Mouse (Mus musculus) cerebral cortex, adult 2 months (tissue): ENCODE data around the gene Gnb1l.

Experiments
- WGBS: fragments of 180-500 bp; shearing (Covaris S2); methylation state at CpG from one replicate; pipeline ENCODE4 v1.1.7; 2018; 5-methylcytosine and 5-hydroxymethylcytosine counted together

Gnb1l gene

DNA sequence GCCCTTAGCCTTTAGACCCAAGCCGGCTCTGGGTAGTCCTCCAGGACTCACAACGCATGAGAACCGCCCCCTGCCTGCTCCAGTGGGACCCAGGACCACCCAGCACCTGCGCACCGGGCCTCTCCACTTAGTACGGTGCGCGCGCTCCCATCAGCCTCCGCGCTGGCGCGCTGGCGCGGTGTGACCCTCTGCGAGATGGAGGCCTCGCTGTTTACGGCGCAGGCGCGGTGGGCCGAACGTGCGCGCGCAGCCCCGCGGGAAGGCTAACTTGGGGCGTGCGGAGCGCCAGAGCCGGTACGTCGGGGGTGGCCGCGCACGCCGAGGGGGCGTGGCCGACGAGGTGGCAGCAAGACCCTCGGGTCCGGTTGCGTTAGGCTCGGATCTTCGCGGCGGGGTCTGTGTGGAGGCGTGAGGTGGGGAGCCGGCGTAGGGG is at the start of gene Gnb1l, which contains the start of gene Rtl10:
Gnb1l (plus strand) TSS at position 156 of the 433 bp plus-strand sequence.
Rtl10 (plus strand) TSS at position 344 of the 433 bp plus-strand sequence.
- WGBS: under 1% methylated on average over 51 of the region's 51 CpGs

DNA sequence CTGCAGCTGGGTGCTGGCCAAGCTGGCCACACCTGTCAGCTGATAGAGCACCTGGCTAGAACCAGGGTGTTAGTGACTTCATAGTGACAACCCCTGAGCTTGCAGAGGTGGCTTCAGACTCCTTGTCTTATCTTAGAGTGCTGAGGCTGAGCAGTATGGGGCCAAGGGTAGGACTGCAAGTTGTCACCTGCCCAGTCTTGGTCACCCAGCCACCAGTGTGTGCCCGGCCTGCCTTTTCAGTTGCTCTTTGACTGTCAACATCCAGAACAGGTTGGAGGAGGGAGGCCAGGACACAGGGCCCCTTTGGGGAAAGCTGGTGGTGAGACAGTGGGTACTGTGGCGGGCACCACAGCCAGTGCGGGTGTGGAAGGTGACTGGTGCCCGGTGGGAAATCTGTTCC is 49.5 kb upstream of the Gnb1l start:
- 92% methylated on average over 4 of the region's 4 CpGs for WGBS

DNA sequence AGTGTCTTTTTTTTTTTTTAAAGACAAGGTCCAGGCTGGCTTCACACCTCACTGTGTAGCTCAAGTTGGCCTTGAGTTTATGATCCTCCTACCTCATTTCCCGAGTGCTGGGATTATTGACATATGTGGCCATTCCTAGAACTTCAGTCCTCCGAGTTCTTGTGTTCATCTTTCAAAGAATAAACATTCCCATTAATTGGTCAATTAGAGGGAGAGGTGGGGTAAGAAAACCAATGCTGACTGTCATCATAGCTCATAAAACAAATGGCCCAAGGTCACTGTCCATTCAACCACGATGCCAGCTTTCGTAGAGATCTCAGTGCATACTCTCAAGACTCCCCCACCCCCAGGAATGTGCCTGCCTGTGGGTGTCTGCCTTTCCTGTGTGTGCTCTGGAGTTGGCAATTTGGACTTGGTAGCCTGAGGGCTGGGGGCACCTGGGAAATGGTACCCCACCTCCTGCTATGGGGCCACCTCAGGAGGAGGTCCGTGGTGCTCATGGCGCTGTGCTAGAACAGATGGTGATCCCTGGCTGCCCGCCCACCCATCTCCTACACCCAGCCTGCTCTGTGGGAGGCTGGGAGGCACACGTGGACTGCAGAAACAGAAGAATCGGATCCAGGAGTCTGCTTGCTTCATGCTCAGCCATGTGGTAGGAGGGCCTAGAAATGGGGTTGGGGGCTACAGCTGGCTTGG is 46.9 kb upstream of the Gnb1l start:
- 46% methylated on average over 9 of the region's 9 CpGs for WGBS

DNA sequence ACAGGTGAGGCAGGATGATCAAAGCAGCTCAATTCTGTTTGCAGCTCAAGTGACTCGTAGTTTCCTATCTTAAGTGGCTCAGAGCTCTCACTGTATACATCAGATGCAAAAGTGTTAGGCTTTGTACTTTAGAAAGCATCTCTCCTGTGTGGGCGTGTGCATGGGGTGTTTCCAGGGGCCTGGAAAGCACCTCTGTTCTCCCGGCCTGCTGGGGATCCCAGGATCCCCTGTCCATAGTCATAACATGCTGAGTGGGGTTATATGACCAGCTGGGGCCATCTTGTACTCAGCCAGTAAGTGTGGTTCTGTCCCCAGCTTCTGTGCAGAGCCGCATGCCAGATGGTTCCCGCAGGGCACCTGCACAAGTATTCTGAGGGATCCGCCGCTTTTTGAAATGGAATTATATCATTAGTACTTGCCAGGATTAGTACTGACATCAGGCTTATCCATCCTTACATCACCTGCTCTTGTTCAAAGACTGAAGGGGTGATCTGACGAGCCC is 46.1 kb upstream of the Gnb1l start:
- 48% methylated on average over 8 of the region's 8 CpGs for WGBS

DNA sequence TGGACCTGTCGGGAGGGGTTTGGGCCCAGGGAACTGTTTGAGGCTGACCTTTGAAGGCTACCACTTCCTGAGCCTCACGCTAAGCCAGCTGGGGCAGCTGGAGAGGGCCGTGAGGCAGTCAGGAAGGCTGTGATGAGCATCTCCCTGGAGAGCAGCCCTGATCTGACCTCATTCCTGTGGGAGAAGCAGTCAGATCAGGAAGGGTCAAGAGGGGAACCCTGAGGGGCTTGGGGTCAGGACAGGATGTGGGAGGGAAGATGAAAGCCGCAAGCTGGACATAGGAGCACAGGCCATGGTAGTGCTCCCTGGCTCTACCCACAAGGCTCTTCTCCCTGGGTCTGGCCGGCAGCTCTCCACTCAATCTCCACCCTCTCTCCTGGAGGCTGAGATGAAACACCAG is 44.7 kb upstream of the Gnb1l start:
- 73% methylated on average over 5 of the region's 5 CpGs for WGBS

DNA sequence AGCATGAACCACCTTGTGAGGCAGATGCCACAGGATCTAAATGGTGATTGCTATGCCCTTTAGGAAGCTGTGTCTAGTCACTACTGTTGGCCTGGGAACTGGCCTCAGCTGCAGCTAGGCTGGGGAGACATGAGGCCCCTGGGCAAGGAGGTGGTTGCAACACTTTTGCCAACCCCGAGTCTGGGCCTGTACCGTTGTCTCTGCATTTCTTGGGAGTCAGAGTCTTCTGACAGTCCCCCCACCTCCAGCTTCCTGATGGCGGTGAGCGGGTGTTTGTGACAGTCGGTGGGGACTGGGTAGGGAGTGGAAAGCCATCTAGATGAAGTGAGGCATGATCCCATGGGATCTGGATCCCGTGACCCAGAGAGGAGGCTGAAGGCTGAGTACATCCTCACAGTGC is 43.1 kb upstream of the Gnb1l start:
- 85% methylated on average over 6 of the region's 6 CpGs for WGBS

DNA sequence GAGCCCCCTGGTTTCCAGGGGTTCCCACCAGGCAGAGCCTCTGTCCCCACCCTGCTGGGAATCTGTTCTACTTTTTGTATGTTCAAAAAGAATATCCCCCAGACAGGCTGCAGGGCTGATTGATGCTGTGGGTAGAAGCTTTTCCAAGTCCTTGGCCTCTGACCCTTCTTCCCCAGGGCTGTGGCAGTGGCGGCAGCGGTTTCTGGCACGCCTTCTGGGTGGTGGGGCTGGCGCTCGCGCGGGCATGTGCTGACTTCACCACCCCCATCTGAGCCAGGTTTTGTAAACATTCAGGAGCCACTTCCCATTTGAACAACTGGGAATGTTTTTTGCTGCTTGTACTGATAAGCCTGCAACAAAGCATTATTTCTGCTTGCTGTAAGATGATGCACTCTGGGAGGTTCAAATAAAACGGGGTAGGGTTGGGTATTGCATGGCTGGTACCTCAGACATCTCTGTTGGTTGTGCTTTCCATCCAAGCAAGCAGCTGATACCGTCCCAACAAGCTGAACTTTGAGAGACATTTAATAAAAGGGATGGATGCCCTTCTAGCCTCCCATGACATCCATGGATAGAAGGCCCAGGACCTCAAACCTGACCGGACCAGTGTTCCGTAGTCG is 39.1 kb upstream of the Gnb1l start:
- WGBS: 60% methylated on average over 12 of the region's 12 CpGs

DNA sequence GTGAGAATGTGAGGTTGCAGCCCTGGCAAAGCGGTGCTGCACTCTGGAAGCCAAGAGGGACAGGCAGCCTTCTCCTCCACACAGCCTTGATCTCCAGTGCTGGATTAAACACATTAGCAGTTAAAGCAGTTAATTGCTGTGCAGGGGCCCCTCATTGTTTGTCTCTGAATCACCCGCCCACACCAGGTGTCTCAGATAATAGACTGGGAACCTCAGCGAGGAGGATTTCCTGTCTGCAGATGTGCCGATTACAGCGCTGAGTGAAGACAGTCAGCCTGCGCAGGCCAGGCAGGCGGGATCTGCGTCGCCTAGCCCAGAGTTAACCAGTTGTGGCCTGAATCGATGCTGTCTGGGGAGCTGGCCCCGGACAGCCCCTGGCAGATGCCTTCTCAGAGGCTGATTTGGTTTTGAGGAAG is 38.5 kb upstream of the Gnb1l start:
- 49% methylated on average over 11 of the region's 11 CpGs for WGBS

DNA sequence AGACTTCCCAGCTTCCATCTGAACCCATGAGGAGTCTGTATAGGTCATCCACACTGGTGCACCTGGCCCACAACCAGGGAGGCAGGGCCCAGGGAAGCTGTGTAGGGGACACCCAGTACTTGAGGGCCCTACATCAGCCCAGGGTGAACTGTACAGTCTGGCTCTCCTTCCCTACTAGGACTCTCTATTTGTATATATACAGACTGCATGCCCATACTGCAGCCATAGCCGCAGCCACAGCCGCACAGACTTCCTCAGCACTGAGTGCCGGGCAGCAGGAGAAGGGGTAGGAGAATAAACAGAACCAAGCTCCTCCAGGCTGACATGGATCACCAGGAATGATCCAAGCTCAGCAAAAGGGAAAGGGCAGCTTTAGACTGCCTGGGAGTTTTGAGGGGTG is 37.7 kb upstream of the Gnb1l start:
- WGBS: 97% methylated on average over 3 of the region's 3 CpGs

DNA sequence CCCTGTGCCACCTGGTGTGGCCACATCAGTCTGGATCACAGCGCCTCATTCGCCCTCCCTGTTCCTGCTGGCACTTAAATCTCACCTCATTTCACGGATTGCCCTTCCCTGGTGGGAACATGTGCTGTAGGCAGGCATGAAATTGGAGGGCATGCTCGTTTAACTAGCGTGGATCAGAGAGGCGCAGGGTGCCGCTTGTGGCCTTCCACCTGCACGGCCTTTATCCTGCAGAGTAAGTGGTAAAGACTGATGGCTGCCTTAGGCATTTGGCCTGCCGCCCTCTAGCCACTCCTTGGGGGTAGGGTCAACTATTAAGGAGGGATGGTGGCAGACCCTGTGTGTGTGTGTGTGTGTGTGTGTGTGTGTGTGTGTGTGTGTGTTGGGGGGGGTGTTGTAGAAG is 36.5 kb upstream of the Gnb1l start:
- 90% methylated on average over 9 of the region's 9 CpGs for WGBS

DNA sequence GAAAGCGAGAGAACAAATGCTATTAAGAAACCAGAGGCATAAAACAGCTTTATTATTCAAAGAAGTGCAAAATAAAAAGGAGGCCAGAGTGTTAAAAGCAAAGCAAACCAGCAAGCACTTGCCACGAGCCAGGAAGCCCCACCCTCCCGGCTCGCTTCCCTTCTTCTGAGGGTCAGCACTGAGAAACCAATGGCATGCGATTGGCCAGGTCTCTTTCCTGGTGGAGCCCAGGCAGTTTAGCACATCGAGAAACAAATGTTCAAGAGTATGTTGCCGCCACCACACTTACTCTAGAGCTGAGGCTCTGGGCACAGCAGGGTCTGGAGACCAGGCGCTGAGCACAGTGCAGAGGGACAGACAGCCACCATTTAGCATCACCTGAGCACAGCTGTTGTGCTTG is 35.9 kb upstream of the Gnb1l start:
- WGBS: 73% methylated on average over 8 of the region's 8 CpGs

DNA sequence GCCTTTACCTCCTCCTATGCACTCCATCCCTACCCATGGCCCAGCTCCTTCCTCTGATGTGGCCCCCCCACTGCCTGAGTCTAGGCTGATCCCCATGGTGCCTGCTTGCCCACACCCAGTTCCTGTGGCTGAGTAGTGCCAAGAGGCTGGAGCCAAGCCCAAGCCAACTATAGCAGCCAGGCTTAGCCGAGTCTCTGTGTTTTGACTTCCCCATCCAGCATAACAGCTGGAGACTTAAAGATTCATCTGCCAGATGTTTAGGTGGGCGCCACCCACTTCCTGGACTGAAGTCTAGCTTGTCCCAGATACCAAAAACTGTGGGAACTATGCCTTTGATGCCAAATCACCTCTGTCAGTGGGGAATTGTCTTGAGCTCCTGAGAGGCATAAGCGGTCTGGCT is 34.2 kb upstream of the Gnb1l start:
- 48% methylated on average over 3 of the region's 3 CpGs for WGBS

DNA sequence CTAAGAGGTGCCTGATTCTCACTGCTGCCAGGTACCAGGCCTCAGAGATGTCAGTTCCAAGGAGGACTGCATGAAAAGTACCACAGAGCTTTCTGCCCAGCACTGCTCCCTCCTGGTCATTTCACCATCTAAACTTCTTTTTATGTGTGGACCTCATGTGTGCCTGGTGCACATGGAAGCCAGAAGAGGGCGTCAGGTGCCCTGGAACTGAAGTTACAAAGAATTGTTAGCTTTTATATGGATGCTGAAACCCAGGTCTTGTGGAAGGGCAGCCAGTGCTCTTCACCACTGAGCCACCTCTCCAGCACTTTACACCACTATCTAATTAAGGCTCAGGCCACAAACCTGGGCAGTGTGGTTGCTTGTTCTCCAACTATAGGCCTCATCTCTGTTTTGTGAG is 27.7 kb upstream of the Gnb1l start:
- WGBS: 45% methylated on average over 1 of the region's 1 CpGs

DNA sequence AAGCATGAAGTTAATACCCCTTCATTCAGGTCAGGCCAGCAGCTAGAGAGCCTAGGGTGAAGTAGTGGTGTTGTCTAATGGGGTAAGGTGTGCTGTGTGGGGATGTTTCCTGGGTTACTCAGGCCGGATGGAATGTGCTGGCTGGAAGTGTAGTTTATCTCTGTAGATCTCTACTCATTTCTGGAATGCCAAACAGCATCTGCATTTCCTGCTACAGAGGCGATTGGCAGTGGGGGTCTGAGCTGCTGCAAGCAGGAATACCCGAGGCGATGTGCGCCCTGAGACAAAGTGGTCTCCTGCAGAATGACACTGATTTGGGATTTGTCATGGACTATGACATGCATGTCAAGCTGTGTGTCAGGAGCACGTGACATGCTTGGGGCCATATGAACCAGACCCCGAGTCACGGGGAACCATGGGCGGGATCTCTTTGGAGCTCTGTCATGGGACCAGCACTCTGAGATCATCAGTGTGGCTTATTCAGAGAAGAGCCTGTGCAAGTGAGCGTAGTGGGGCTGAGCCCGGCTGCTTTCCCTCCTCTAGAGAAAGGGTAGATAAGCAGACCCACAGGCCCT is 27.0 kb upstream of the Gnb1l start:
- 88% methylated on average over 11 of the region's 11 CpGs for WGBS

DNA sequence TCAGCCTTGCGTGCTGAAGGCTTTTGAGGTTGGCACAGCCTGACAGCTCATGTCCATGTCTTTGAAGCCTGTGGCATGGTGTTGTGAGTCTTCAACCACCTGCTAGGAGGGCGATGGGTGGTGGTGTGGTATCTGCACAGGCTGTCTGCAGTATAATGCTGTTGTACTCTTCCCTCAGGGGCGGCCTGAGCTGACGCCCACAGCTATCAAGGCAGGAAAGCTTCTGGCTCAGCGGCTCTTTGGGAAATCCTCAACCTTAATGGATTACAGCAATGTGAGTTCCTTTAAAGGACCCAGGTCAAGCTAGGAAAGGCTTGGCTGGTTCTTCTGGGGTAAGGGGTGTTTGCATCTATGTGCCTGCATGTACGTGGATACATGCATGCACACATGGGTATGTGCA is 26.5 kb upstream of the Gnb1l start:
- 92% methylated on average over 6 of the region's 6 CpGs for WGBS

DNA sequence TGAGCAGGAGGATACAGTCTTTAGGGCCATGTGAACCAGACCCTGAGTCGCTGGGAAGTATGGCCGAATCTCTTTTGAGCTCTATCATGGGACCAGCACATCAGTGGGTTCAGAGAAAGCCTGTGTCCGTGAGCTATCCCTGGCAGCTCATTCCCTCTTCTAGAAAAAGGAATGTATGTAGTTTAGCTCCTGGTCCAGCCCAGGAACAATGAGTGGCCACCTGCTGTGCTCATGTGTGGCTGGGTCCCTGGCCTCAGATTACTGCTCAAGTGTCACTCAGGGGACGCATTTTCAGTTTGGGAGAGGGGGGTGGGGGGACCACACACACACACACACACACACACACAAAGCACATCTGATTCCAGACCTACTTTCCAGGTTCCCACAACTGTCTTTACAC is 26.1 kb upstream of the Gnb1l start:
- 90% methylated on average over 4 of the region's 4 CpGs for WGBS

DNA sequence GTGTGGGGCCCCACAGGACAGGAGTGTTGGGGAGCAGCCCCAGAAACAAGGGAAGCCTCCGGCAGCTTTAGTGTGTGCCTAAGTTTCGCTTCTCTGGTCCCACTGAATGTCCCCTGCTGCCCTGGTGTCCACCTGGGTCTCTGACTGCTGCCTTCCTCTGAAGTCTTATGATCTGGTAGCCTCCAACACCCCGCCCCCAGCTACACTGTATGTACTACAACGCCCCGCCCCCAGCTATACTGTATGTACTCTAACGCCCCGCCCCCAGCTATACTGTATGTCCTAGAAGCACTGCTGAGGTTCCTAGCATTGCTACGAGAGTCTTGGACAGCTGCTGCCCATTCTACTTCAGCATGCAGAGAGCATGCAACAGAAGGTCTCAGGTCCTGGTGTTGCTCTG is 25.5 kb upstream of the Gnb1l start:
- WGBS: 93% methylated on average over 8 of the region's 8 CpGs

DNA sequence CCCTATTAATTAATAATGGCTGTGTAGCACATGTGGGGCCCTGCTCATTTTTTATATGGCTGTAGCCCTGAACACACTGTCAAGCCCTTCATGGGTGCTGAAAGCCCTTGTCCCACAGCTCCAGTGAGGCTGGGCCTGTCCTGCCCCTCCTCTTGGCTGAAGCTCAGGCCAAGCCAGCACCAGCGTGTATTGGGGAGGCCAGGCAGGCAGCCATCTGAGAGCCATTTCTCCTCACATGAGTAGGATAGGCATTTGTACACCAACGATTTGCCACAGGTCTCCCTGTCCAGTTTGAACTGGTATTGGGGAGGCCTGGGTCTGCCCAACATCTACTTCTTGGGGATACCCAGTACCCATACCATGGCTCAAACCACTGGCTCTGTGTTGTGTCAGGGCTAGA is 24.5 kb upstream of the Gnb1l start:
- WGBS: 78% methylated on average over 2 of the region's 2 CpGs

DNA sequence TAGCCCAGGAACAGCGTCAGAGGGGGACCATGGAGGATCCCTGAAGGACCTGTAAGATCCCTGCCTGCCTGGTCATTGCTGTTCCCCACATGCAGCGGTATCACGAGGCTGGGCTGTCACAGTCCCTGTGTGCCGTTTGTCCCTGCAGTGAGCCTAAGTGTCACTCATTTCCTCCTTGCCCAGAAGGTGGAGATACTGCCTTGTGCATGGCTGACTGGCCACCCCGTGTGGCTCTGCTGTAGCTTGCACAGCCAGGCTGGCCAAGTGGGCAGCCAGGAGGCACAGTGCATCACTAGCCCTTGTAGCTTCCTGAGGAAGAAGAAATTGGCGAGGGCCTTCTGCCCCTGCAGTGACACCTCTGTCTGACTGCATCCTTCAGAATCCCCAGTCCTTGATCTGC is 20.5 kb upstream of the Gnb1l start:
- WGBS: 72% methylated on average over 6 of the region's 6 CpGs

DNA sequence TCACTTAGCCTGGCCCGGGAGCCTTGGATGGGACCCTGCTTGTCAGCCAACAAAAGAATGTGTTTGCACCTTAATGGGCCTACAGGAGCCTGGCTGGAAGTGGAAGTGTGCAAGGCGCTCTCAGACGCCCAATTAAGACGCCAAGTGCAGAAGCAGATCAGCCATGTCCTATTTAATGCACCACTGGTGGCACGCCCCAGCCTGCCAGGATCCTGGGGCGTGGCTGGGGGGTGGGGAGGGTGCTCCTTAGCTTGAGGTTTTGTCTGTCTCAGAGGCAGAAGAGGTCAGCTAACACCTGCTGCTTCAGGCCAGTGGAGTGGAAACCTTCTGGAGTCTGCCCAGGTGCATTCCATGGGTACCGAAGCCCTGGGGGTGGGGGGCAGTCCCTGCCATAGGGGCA is 18.8 kb upstream of the Gnb1l start:
- 71% methylated on average over 7 of the region's 7 CpGs for WGBS

DNA sequence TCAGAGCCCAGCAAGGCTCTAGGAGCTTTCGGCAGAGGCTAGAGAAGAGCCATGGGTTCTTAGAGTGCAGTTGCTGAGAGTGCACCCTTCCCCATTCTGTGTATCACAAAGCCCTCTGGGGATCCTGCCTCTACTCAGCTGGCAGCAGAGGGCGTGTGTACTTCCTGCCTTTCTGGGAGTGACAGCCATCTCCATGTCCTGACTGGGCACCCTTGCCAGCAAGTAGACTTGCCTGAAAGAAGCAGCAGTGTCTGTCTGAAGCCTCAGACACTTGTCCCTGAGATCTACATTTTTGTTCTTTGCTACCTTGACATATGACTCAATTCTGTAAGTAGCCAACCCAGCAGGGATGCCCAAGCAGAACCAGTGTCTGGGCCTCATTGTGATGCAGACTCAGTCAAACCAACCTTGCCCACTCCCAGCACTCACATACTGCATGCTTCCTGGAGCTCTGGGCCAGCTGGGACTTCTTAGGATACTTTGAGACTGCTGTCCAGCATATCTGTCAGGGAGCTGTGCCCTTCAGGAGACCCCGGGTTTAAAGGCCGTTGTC is 17.5 kb upstream of the Gnb1l start:
- WGBS: 70% methylated on average over 4 of the region's 4 CpGs

DNA sequence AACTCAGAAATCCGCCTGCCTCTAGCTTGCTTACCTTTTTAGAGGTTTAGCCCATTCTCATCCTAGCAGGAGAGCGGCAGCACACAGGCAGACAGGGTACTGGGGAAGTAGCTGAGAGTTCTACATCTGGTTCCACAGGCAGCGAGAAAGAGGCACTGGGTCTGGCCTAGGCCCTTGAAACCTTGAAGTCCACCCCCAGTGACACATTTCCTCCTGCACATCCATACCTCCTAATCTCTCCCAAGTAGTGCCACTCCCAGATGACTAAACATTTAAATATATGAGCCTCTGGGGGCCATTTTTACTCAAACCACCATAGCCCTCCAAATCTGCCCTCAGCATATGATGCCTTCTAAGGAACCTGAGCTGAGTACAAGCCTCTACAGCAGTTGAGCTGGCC is 16.1 kb upstream of the Gnb1l start:
- WGBS: 96% methylated on average over 3 of the region's 3 CpGs

DNA sequence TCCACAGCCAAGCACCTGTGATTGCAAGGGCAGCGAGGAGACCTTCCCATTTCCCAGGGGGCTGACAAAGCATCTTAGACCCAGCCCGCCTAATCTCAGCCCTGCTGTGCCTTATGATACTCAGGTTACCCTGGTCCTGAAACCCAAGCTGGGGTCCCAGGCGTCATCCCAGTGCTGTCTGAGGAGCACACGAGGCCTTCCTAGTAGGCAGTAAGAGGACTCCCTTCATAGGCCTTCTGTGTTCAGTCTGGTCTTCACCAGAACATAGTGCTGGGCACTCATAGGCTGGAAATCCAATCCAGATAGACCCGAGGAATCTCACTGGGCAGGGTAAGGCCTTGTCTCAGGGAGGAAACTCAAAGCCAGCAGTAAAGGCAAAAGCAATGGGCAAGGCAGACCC is 14.7 kb upstream of the Gnb1l start:
- WGBS: 88% methylated on average over 5 of the region's 5 CpGs
